Mouse (Mus musculus): ENCODE data around the gene Mafb. TPM values are rescaled to one million over a fixed set of nuclear protein-coding genes. Genes with fewer than 3 reads are reported as not detected.

Mafb gene
- polyA plus RNA-seq, 1 experiment from 2014 or later, result 20.0 TPM

GRCm38 (mm10) chr2:160336053-160336452 is 30.8 kb downstream of the Mafb start:
- ATAC-seq, result no peak
- 86% methylated on average over 2 of the region's 2 CpGs for WGBS
- H3K4me3 ChIP-seq (ENCODE audit: low read length), result no peak overlapping the region
- H3K36me3 ChIP-seq (ENCODE audit: control insufficient read depth, insufficient read depth, low read length), result no peaks in the 10 kb centered on the region
- H3K4me1 ChIP-seq (ENCODE audit: control insufficient read depth, insufficient read depth, low read depth, low read length), result no peaks in the 10 kb centered on the region
- H3K27me3 ChIP-seq (replicated peaks; ENCODE audit: control insufficient read depth, insufficient read depth, low read length), result no peaks in the 10 kb centered on the region
- H3K4me2 ChIP-seq (ENCODE audit: low read length), result no peak overlapping the region
- no peak overlapping the region for H3K9ac ChIP-seq (ENCODE audit: low read depth, low read length)
- no peaks in the 10 kb centered on the region for H3K9me3 ChIP-seq (ENCODE audit: control insufficient read depth, low read length)
- no peak overlapping the region for H3K27ac ChIP-seq (ENCODE audit: low read depth, low read length)

GRCm38 (mm10) chr2:160335043-160335442 is 31.8 kb downstream of the Mafb start:
- H3K4me3 ChIP-seq (ENCODE audit: low read length), result no peak overlapping the region
- no peak for ATAC-seq
- 74% methylated on average over 1 of the region's 1 CpGs for WGBS
- H3K9ac ChIP-seq (ENCODE audit: low read depth, low read length), result no peak overlapping the region
- no peaks in the 10 kb centered on the region for H3K9me3 ChIP-seq (ENCODE audit: control insufficient read depth, low read length)
- no peaks in the 10 kb centered on the region for H3K36me3 ChIP-seq (ENCODE audit: control insufficient read depth, insufficient read depth, low read length)
- no peaks in the 10 kb centered on the region for H3K27me3 ChIP-seq (replicated peaks; ENCODE audit: control insufficient read depth, insufficient read depth, low read length)
- no peak overlapping the region for H3K27ac ChIP-seq (ENCODE audit: low read depth, low read length)
- H3K4me1 ChIP-seq (ENCODE audit: control insufficient read depth, insufficient read depth, low read depth, low read length), result no peaks in the 10 kb centered on the region
- no peak overlapping the region for H3K4me2 ChIP-seq (ENCODE audit: low read length)

GRCm38 (mm10) chr2:160334111-160334661 is 32.7 kb downstream of the Mafb start, which contains the start of gene Gm826:
TSS of gene Gm826 (minus strand) at chr2:160334162.
- H3K9me3 ChIP-seq (ENCODE audit: control insufficient read depth, low read length), result no peaks in the 10 kb centered on the region
- H3K9ac ChIP-seq (ENCODE audit: low read depth, low read length), result no peak within 1 kb of the TSS
- 57% methylated on average over 4 of the region's 4 CpGs for WGBS
- no peak within 1 kb of the TSS for H3K4me2 ChIP-seq (ENCODE audit: low read length)
- H3K36me3 ChIP-seq (ENCODE audit: control insufficient read depth, insufficient read depth, low read length), result no peaks in the 10 kb centered on the region
- H3K4me3 ChIP-seq (ENCODE audit: low read length), result no peak within 1 kb of the TSS
- ATAC-seq, result no peak
- no peaks in the 10 kb centered on the region for H3K4me1 ChIP-seq (ENCODE audit: control insufficient read depth, insufficient read depth, low read depth, low read length)
- no peak within 1 kb of the TSS for H3K27ac ChIP-seq (ENCODE audit: low read depth, low read length)
- no peaks in the 10 kb centered on the region for H3K27me3 ChIP-seq (replicated peaks; ENCODE audit: control insufficient read depth, insufficient read depth, low read length)

- no peaks in the 10 kb centered on the region for H3K27me3 ChIP-seq (replicated peaks; ENCODE audit: control insufficient read depth, insufficient read depth, low read length)
- no peak overlapping the region for H3K4me2 ChIP-seq (ENCODE audit: low read length)
- no peak overlapping the region for H3K9ac ChIP-seq (ENCODE audit: low read depth, low read length)
- 89% methylated on average over 12 of the region's 12 CpGs for WGBS
- no peaks in the 10 kb centered on the region for H3K36me3 ChIP-seq (ENCODE audit: control insufficient read depth, insufficient read depth, low read length)
- H3K4me1 ChIP-seq (ENCODE audit: control insufficient read depth, insufficient read depth, low read depth, low read length), result no peaks in the 10 kb centered on the region
- H3K4me3 ChIP-seq (ENCODE audit: low read length), result no peak overlapping the region
- ATAC-seq, result no peak
- H3K27ac ChIP-seq (ENCODE audit: low read depth, low read length), result no peak overlapping the region
- no peaks in the 10 kb centered on the region for H3K9me3 ChIP-seq (ENCODE audit: control insufficient read depth, low read length)
These were observed 34.1 kb downstream of the Mafb start for GRCm38 (mm10) chr2:160332516-160333325.

- no peaks in the 10 kb centered on the region for H3K4me1 ChIP-seq (ENCODE audit: control insufficient read depth, insufficient read depth, low read depth, low read length)
- H3K36me3 ChIP-seq (ENCODE audit: control insufficient read depth, insufficient read depth, low read length), result no peaks in the 10 kb centered on the region
- H3K27me3 ChIP-seq (replicated peaks; ENCODE audit: control insufficient read depth, insufficient read depth, low read length), result no peaks in the 10 kb centered on the region
- H3K27ac ChIP-seq (ENCODE audit: low read depth, low read length), result no peak overlapping the region
- 54% methylated on average over 9 of the region's 9 CpGs for WGBS
- ATAC-seq, result no peak
- no peak overlapping the region for H3K4me2 ChIP-seq (ENCODE audit: low read length)
- no peak overlapping the region for H3K4me3 ChIP-seq (ENCODE audit: low read length)
- no peaks in the 10 kb centered on the region for H3K9me3 ChIP-seq (ENCODE audit: control insufficient read depth, low read length)
- no peak overlapping the region for H3K9ac ChIP-seq (ENCODE audit: low read depth, low read length)
These were observed 38.0 kb downstream of the Mafb start for GRCm38 (mm10) chr2:160328886-160329285.

GRCm38 (mm10) chr2:160327716-160328115 is 39.1 kb downstream of the Mafb start:
- Histone ChIP-seq H3K4me3 (ENCODE audit: low read length) (no peak overlapping the region), H3K27ac (ENCODE audit: low read depth, low read length) (no peak overlapping the region), H3K4me2 (ENCODE audit: low read length) (no peak overlapping the region), H3K27me3 (replicated peaks; ENCODE audit: control insufficient read depth, insufficient read depth, low read length) (no peaks in the 10 kb centered on the region), H3K36me3 (ENCODE audit: control insufficient read depth, insufficient read depth, low read length) (no peaks in the 10 kb centered on the region), H3K9ac (ENCODE audit: low read depth, low read length) (no peak overlapping the region), H3K4me1 (ENCODE audit: control insufficient read depth, insufficient read depth, low read depth, low read length) (no peaks in the 10 kb centered on the region), H3K9me3 (ENCODE audit: control insufficient read depth, low read length) (no peaks in the 10 kb centered on the region)
- no peak for ATAC-seq
- WGBS, result 87% methylated on average over 4 of the region's 4 CpGs

- Histone ChIP-seq H3K27ac (ENCODE audit: low read depth, low read length) (no peak overlapping the region), H3K9ac (ENCODE audit: low read depth, low read length) (no peak overlapping the region), H3K27me3 (replicated peaks; ENCODE audit: control insufficient read depth, insufficient read depth, low read length) (no peaks in the 10 kb centered on the region), H3K36me3 (ENCODE audit: control insufficient read depth, insufficient read depth, low read length) (no peaks in the 10 kb centered on the region), H3K9me3 (ENCODE audit: control insufficient read depth, low read length) (no peaks in the 10 kb centered on the region), H3K4me2 (ENCODE audit: low read length) (no peak overlapping the region), H3K4me1 (ENCODE audit: control insufficient read depth, insufficient read depth, low read depth, low read length) (no peaks in the 10 kb centered on the region), H3K4me3 (ENCODE audit: low read length) (no peak overlapping the region)
- WGBS, result 53% methylated on average over 4 of the region's 4 CpGs
- ATAC-seq, result no peak
These were observed 39.7 kb downstream of the Mafb start for GRCm38 (mm10) chr2:160327167-160327566.

- H3K4me3 ChIP-seq (ENCODE audit: low read length), result no peak overlapping the region
- WGBS, result 89% methylated on average over 6 of the region's 6 CpGs
- H3K36me3 ChIP-seq (ENCODE audit: control insufficient read depth, insufficient read depth, low read length), result no peaks in the 10 kb centered on the region
- no peaks in the 10 kb centered on the region for H3K4me1 ChIP-seq (ENCODE audit: control insufficient read depth, insufficient read depth, low read depth, low read length)
- H3K9ac ChIP-seq (ENCODE audit: low read depth, low read length), result no peak overlapping the region
- H3K4me2 ChIP-seq (ENCODE audit: low read length), result no peak overlapping the region
- ATAC-seq, result no peak
- no peaks in the 10 kb centered on the region for H3K9me3 ChIP-seq (ENCODE audit: control insufficient read depth, low read length)
- no peak overlapping the region for H3K27ac ChIP-seq (ENCODE audit: low read depth, low read length)
- no peaks in the 10 kb centered on the region for H3K27me3 ChIP-seq (replicated peaks; ENCODE audit: control insufficient read depth, insufficient read depth, low read length)
These were observed 41.7 kb downstream of the Mafb start for GRCm38 (mm10) chr2:160325105-160325644.

GRCm38 (mm10) chr2:160321829-160322228 is 45.0 kb downstream of the Mafb start:
- no peak for ATAC-seq
- Histone ChIP-seq H3K4me2 (ENCODE audit: low read length) (no peak overlapping the region), H3K9me3 (ENCODE audit: control insufficient read depth, low read length) (no peaks in the 10 kb centered on the region), H3K36me3 (ENCODE audit: control insufficient read depth, insufficient read depth, low read length) (no peaks in the 10 kb centered on the region), H3K9ac (ENCODE audit: low read depth, low read length) (no peak overlapping the region), H3K4me1 (ENCODE audit: control insufficient read depth, insufficient read depth, low read depth, low read length) (no peaks in the 10 kb centered on the region), H3K27me3 (replicated peaks; ENCODE audit: control insufficient read depth, insufficient read depth, low read length) (no peaks in the 10 kb centered on the region), H3K27ac (ENCODE audit: low read depth, low read length) (no peak overlapping the region), H3K4me3 (ENCODE audit: low read length) (no peak overlapping the region)
- 42% methylated on average over 4 of the region's 4 CpGs for WGBS

Measured in hindbrain, embryonic 16.5 days (tissue).